Mouse (Mus musculus) megakaryocyte, embryonic 14.5 days (primary cell): ENCODE results near the gene Mbd6. TPM values are rescaled to one million over a fixed set of nuclear protein-coding genes. Genes with fewer than 3 reads are reported as not detected.

Experiments
- H3K27me3 ChIP-seq: replicated peaks from 2 replicates; pipeline ENCODE3; 2012; ENCODE audit warnings: inconsistent platforms
- H3K36me3 ChIP-seq: replicated peaks from 2 replicates; pipeline ENCODE3; 2012; ENCODE audit warnings: low read length, inconsistent platforms, mixed read lengths
- H3K4me1 ChIP-seq: 2 replicates; pipeline ENCODE4 v1.6.1; 2012; ENCODE audit warnings: inconsistent platforms
- H3K4me3 ChIP-seq: replicated peaks from 2 replicates; pipeline ENCODE3; 2012; ENCODE audit warnings: moderate library complexity, mild to moderate bottlenecking, inconsistent platforms
- H3K9me3 ChIP-seq: 2 replicates; pipeline ENCODE4 v1.6.1; 2012; ENCODE audit warnings: inconsistent platforms
- FLI1 ChIP-seq: IDR thresholded peaks from 2 replicates; pipeline ENCODE4 v1.6.1; 2012; ENCODE audit warnings: low read length, inconsistent platforms, mixed read lengths
- GATA1 ChIP-seq: IDR thresholded peaks from 3 replicates; pipeline ENCODE4 v1.6.1; 2012; ENCODE audit warnings: mixed read lengths, low read length, inconsistent platforms, borderline replicate concordance
- polyA plus RNA-seq: library from polyadenylated mRNA; stranded (reverse); fragments of >175 nt; gene quantifications from 2 replicates; pipeline ENCODE4 v1.2.3, GENCODE M21; 2012; ENCODE audit warnings: low replicate concordance; ENCODE audit not compliant: insufficient read depth

The Mbd6 gene
- polyA plus RNA-seq, 1 experiment: 245 TPM

- Histone ChIP-seq H3K4me3 (no peak overlapping the region), H3K27me3 (no peaks in the 10 kb centered on the region), H3K9me3 (no peaks in the 10 kb centered on the region), H3K36me3 (peaks cover 100% of the 10 kb centered on the region), H3K4me1 (peaks cover 20% of the 10 kb centered on the region)
- TF ChIP-seq FLI1: no peak
- TF ChIP-seq GATA1: no peak
These were observed 9.1 kb downstream of the Mbd6 start for GRCm38 (mm10) chr10:127279730-127280129.

GRCm38 (mm10) chr10:127274261-127275022, 14.4 kb downstream of the Mbd6 start:
- Histone ChIP-seq H3K27me3 (no peaks in the 10 kb centered on the region), H3K36me3 (peaks cover 100% of the 10 kb centered on the region), H3K4me1 (peaks cover 50% of the 10 kb centered on the region), H3K9me3 (no peaks in the 10 kb centered on the region), H3K4me3 (no peak overlapping the region)
- TF ChIP-seq FLI1 (no peak), GATA1 (no peak)

- H3K27me3 ChIP-seq: no peaks in the 10 kb centered on the region
- peaks cover 64% of the 10 kb centered on the region for H3K4me1 ChIP-seq
- H3K4me3 ChIP-seq: no peak overlapping the region
- H3K36me3 ChIP-seq: peaks cover 98% of the 10 kb centered on the region
- TF ChIP-seq FLI1 (no peak), GATA1 (no peak)
- no peaks in the 10 kb centered on the region for H3K9me3 ChIP-seq
These were observed 16.4 kb downstream of the Mbd6 start for GRCm38 (mm10) chr10:127272371-127272770.

- Histone ChIP-seq H3K36me3 (peaks cover 74% of the 10 kb centered on the region), H3K27me3 (no peaks in the 10 kb centered on the region), H3K4me1 (peaks cover 70% of the 10 kb centered on the region), H3K4me3 (no peak overlapping the region), H3K9me3 (no peaks in the 10 kb centered on the region)
- TF ChIP-seq GATA1 (no peak), FLI1 (no peak)
These were observed 18.9 kb downstream of the Mbd6 start for GRCm38 (mm10) chr10:127269884-127270283.

- H3K36me3 ChIP-seq: peaks cover 65% of the 10 kb centered on the region
- peaks cover 67% of the 10 kb centered on the region for H3K4me1 ChIP-seq
- peak overlapping the region; percentile 79 for H3K4me3 ChIP-seq
These were observed 19.8 kb downstream of the Mbd6 start for GRCm38 (mm10) chr10:127269036-127269435.

GRCm38 (mm10) chr10:127268401-127268800, 20.4 kb downstream of the Mbd6 start:
- no peak for TF ChIP-seq FLI1
- no peak for TF ChIP-seq GATA1
- H3K36me3 ChIP-seq: peaks cover 59% of the 10 kb centered on the region
- peaks cover 65% of the 10 kb centered on the region for H3K4me1 ChIP-seq
- peaks cover 9% of the 10 kb centered on the region for H3K27me3 ChIP-seq
- peak overlapping the region; percentile 79 for H3K4me3 ChIP-seq
- no peaks in the 10 kb centered on the region for H3K9me3 ChIP-seq

More at GRCm38 (mm10) chr10:127269036-127269435, 19.8 kb downstream of the Mbd6 start:
- Histone ChIP-seq H3K9me3 (no peaks in the 10 kb centered on the region), H3K27me3 (peaks cover 4% of the 10 kb centered on the region)
- TF ChIP-seq GATA1 (no peak), FLI1 (no peak)

GRCm38 (mm10) chr10:127267318-127267717, 21.5 kb downstream of the Mbd6 start:
- TF ChIP-seq GATA1 (no peak), FLI1 (no peak)
- Histone ChIP-seq H3K4me1 (peaks cover 66% of the 10 kb centered on the region), H3K36me3 (peaks cover 48% of the 10 kb centered on the region), H3K4me3 (peak overlapping the region; percentile 99), H3K27me3 (peaks cover 20% of the 10 kb centered on the region), H3K9me3 (no peaks in the 10 kb centered on the region)

GRCm38 (mm10) chr10:127266112-127267091, 22.4 kb downstream of the Mbd6 start, which contains the start of gene Dctn2:
TSS of gene Dctn2 (plus strand) at chr10:127266368.
- no peak for TF ChIP-seq GATA1
- TF ChIP-seq FLI1: no peak
- Histone ChIP-seq H3K9me3 (no peaks in the 10 kb centered on the region), H3K4me3 (peak within 1 kb of the TSS; percentile 99), H3K36me3 (peaks cover 39% of the 10 kb centered on the region), H3K4me1 (peaks cover 60% of the 10 kb centered on the region), H3K27me3 (peaks cover 29% of the 10 kb centered on the region)

- peaks cover 53% of the 10 kb centered on the region for H3K4me1 ChIP-seq
- H3K36me3 ChIP-seq: peaks cover 32% of the 10 kb centered on the region
- H3K9me3 ChIP-seq: no peaks in the 10 kb centered on the region
- TF ChIP-seq FLI1 (no peak), GATA1 (no peak)
- peaks cover 36% of the 10 kb centered on the region for H3K27me3 ChIP-seq
- H3K4me3 ChIP-seq: peak overlapping the region; percentile 99
These were observed 23.1 kb downstream of the Mbd6 start for GRCm38 (mm10) chr10:127265727-127266111.
